Mouse (Mus musculus): ENCODE results near the gene Sec11a. TPM values are rescaled to one million over a fixed set of nuclear protein-coding genes. Genes with fewer than 3 reads are reported as not detected.
A peak's percentile ranks its signal among the peaks of the same experiment; 100 is the strongest.

Sec11a gene
- polyA plus RNA-seq, 1 experiment = 177 TPM

- Histone ChIP-seq H3K4me3 (ENCODE audit: insufficient read depth, low read length) (no peak overlapping the region), H3K4me1 (ENCODE audit: control insufficient read depth, insufficient read depth, low read length) (no peaks in the 10 kb centered on the region), H3K27ac (ENCODE audit: insufficient read depth, low read length) (no peak overlapping the region)
- TF ChIP-seq CTCF (IDR thresholded peaks at IDR 0.05; ENCODE audit: borderline replicate concordance, insufficient read depth, low read length) = no peak
- peak; percentile 32; the same call in 1 of the 2 replicates for TF ChIP-seq POLR2A (IDR thresholded peaks at IDR 0.05; ENCODE audit: low read depth, low read length)
These were observed 58.5 kb downstream of the Sec11a start for GRCm38 (mm10) chr7:80889021-80889511.

- Histone ChIP-seq H3K4me1 (ENCODE audit: control insufficient read depth, insufficient read depth, low read length) (no peaks in the 10 kb centered on the region), H3K4me3 (ENCODE audit: insufficient read depth, low read length) (no peak overlapping the region), H3K27ac (ENCODE audit: insufficient read depth, low read length) (no peak overlapping the region)
- TF ChIP-seq POLR2A (IDR thresholded peaks at IDR 0.05; ENCODE audit: low read depth, low read length) (no peak), CTCF (IDR thresholded peaks at IDR 0.05; ENCODE audit: borderline replicate concordance, insufficient read depth, low read length) (no peak)
These were observed 59.0 kb downstream of the Sec11a start for GRCm38 (mm10) chr7:80888595-80888994.

DNA sequence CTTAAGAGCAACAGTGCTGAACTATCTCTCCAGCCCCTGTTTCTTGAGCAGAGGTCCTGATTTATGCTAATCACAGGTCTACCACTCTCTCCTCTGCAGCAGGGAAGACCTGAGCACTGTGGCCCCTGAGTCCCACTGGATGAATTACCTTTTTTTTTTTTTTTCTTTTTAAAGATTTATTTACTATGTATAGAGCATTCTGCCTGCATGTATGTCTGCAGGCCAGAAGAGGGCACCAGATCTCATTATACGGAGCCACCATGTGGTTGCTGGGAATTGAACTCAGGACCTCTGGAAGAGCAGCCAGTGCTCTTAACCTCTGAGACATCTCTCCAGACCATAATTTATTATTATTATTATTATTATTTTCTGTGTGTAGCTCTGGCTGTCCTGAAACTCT, 61.9 kb downstream of the Sec11a start:
- no peak for TF ChIP-seq POLR2A (IDR thresholded peaks at IDR 0.05; ENCODE audit: low read depth, low read length)
- no peak for TF ChIP-seq CTCF (IDR thresholded peaks at IDR 0.05; ENCODE audit: borderline replicate concordance, insufficient read depth, low read length)
- Histone ChIP-seq H3K4me3 (ENCODE audit: insufficient read depth, low read length) (no peak overlapping the region), H3K4me1 (ENCODE audit: control insufficient read depth, insufficient read depth, low read length) (no peaks in the 10 kb centered on the region), H3K27ac (ENCODE audit: insufficient read depth, low read length) (no peak overlapping the region)

GRCm38 (mm10) chr7:80882830-80883505, 64.6 kb downstream of the Sec11a start:
- H3K4me1 ChIP-seq (ENCODE audit: control insufficient read depth, insufficient read depth, low read length) = no peaks in the 10 kb centered on the region
- H3K4me3 ChIP-seq (ENCODE audit: insufficient read depth, low read length) = no peak overlapping the region
- H3K27ac ChIP-seq (ENCODE audit: insufficient read depth, low read length) = no peak overlapping the region
- TF ChIP-seq CTCF (IDR thresholded peaks at IDR 0.05; ENCODE audit: borderline replicate concordance, insufficient read depth, low read length) (0 out of 2 replicates have a peak, but pooled peaks have one; percentile 3), POLR2A (IDR thresholded peaks at IDR 0.05; ENCODE audit: low read depth, low read length) (no peak)

DNA sequence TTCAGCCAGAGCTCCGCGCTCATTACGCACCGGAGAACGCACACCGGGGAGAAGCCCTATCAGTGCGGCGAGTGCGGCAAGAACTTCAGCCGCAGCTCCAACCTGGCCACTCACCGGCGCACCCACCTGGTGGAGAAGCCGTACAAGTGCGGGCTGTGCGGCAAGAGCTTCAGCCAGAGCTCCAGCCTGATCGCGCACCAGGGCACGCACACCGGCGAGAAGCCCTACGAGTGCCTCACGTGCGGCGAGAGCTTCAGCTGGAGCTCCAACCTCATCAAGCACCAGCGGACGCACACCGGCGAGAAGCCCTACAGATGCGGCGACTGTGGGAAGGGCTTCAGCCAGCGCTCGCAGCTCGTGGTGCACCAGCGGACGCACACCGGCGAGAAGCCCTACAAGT, 71.9 kb downstream of the Sec11a start:
- Histone ChIP-seq H3K4me1 (ENCODE audit: control insufficient read depth, insufficient read depth, low read length) (no peaks in the 10 kb centered on the region), H3K27ac (ENCODE audit: insufficient read depth, low read length) (no peak overlapping the region), H3K4me3 (ENCODE audit: insufficient read depth, low read length) (no peak overlapping the region)
- TF ChIP-seq POLR2A (IDR thresholded peaks at IDR 0.05; ENCODE audit: low read depth, low read length) (no peak), CTCF (IDR thresholded peaks at IDR 0.05; ENCODE audit: borderline replicate concordance, insufficient read depth, low read length) (no peak)

- Histone ChIP-seq H3K4me3 (ENCODE audit: insufficient read depth, low read length) (no peak overlapping the region), H3K4me1 (ENCODE audit: control insufficient read depth, insufficient read depth, low read length) (no peaks in the 10 kb centered on the region), H3K27ac (ENCODE audit: insufficient read depth, low read length) (no peak overlapping the region)
- TF ChIP-seq CTCF (IDR thresholded peaks at IDR 0.05; ENCODE audit: borderline replicate concordance, insufficient read depth, low read length) (no peak), POLR2A (IDR thresholded peaks at IDR 0.05; ENCODE audit: low read depth, low read length) (no peak)
These were observed 73.9 kb downstream of the Sec11a start for GRCm38 (mm10) chr7:80873631-80874030.

DNA sequence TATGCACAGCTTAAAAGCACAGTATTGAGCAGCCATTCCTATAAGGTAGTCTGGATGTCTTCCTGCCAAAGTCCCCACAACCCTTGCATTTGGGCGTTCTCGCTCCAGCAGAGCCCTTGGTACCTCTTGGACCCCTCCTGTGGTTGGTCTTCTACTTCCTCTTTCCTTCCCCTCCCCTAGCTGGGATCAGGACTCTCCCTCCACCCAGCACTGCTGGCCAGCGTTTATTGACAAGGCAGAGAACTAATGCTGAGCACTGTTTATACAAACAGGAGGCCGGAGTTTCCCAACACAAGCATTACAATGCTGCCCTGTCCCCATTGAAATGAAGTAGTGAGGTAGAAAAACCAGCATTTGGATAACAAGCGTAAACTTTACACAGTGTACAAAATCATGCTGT, 74.5 kb downstream of the Sec11a start:
- Histone ChIP-seq H3K4me3 (ENCODE audit: insufficient read depth, low read length) (no peak overlapping the region), H3K4me1 (ENCODE audit: control insufficient read depth, insufficient read depth, low read length) (no peaks in the 10 kb centered on the region), H3K27ac (ENCODE audit: insufficient read depth, low read length) (no peak overlapping the region)
- no peak for TF ChIP-seq POLR2A (IDR thresholded peaks at IDR 0.05; ENCODE audit: low read depth, low read length)
- TF ChIP-seq CTCF (IDR thresholded peaks at IDR 0.05; ENCODE audit: borderline replicate concordance, insufficient read depth, low read length) = no peak

DNA sequence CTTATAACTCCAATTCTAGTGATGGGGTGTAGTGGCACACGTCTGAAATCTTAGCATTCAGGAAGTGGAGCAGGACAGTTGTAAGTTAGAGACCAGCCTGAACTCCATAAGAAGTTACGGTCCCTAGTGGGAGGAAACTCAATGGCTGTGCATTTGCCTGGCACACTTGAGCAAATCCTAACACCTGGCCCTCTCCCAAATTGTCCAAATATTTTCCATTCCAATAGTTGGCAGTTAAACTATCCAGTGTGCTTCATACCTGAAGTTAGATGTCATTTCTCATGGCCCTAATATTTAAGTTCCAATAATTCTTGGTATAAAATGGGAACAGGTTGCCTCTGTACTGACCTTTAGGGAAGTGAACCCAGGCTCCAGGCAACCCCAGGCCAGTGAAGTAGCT, 78.9 kb downstream of the Sec11a start:
- Histone ChIP-seq H3K27ac (ENCODE audit: insufficient read depth, low read length) (no peak overlapping the region), H3K4me1 (ENCODE audit: control insufficient read depth, insufficient read depth, low read length) (peaks cover 2% of the 10 kb centered on the region; the same call in 1 of the 2 replicates), H3K4me3 (ENCODE audit: insufficient read depth, low read length) (no peak overlapping the region)
- TF ChIP-seq CTCF (IDR thresholded peaks at IDR 0.05; ENCODE audit: borderline replicate concordance, insufficient read depth, low read length) = no peak
- TF ChIP-seq POLR2A (IDR thresholded peaks at IDR 0.05; ENCODE audit: low read depth, low read length) = no peak

DNA sequence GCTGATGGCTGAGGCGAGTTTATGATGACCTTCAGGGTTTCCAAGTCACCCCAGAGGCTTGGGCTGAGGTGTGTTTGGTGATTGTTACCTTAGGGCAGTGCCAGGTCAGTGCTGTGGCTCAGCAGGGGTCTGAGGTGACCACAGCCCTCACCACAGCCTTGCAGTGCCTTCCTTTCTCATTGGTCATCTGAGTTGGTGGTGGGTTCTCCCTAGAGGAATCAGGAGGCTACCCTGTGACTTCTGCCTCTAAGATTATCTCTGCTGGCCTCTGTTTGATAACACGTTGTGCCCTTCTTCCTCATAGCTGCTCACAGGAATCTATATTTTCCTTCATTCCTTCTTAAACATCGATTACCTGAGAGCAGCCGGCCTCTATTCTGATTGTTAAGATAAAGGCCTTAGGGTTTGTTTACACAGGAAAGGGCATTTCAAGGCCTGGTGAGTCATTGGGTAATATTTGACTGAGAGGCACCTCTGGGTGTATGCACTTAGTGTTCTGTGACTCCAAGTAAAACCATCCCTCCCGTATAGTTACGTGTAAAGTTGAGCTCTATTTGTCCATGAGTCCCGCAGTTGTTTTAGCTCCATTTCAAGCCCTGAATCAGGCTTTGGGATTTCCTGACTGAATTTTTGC, 80.9 kb downstream of the Sec11a start:
- TF ChIP-seq POLR2A (IDR thresholded peaks at IDR 0.05; ENCODE audit: low read depth, low read length) = no peak
- no peak for TF ChIP-seq CTCF (IDR thresholded peaks at IDR 0.05; ENCODE audit: borderline replicate concordance, insufficient read depth, low read length)
- Histone ChIP-seq H3K4me1 (ENCODE audit: control insufficient read depth, insufficient read depth, low read length) (peaks cover 2% of the 10 kb centered on the region; the same call in 1 of the 2 replicates), H3K27ac (ENCODE audit: insufficient read depth, low read length) (no peak overlapping the region), H3K4me3 (ENCODE audit: insufficient read depth, low read length) (no peak overlapping the region)

GRCm38 (mm10) chr7:80865521-80865920, 82.1 kb downstream of the Sec11a start:
- no peak overlapping the region for H3K4me3 ChIP-seq (ENCODE audit: insufficient read depth, low read length)
- peaks cover 2% of the 10 kb centered on the region; the same call in 1 of the 2 replicates for H3K4me1 ChIP-seq (ENCODE audit: control insufficient read depth, insufficient read depth, low read length)
- no peak overlapping the region for H3K27ac ChIP-seq (ENCODE audit: insufficient read depth, low read length)
- no peak for TF ChIP-seq CTCF (IDR thresholded peaks at IDR 0.05; ENCODE audit: borderline replicate concordance, insufficient read depth, low read length)
- no peak for TF ChIP-seq POLR2A (IDR thresholded peaks at IDR 0.05; ENCODE audit: low read depth, low read length)
